Mouse (Mus musculus) monocyte, adult 5-6 weeks (primary cell): ENCODE results near the gene Atp2a2. TPM values are rescaled to one million over a fixed set of nuclear protein-coding genes. Genes with fewer than 3 reads are reported as not detected.
A peak's percentile ranks its signal among the peaks of the same experiment; 100 is the strongest.

ENCODE experiments used
- ATAC-seq: fragments of 153-309, 156-312 bp; replicated peaks from 2 replicates; pipeline ENCODE4 v1.8.0; 2017; ENCODE audit warnings: mild to moderate bottlenecking; ENCODE audit not compliant: low TSS enrichment, insufficient number of reproducible peaks, severe bottlenecking, poor library complexity, low FRiP score
- total RNA-seq: library from RNA; stranded (forward); fragments of 200-1000, 200-491, 200-594 nt; gene quantifications from 3 replicates; pipeline ENCODE4 v1.2.3, GENCODE M21; 2017

The Atp2a2 gene
- total RNA-seq = 84.0 to 111 TPM (median 86.3 TPM) in 3 replicates

GRCm38 (mm10) chr5:122502077-122502941 is at the start of gene Atp2a2:
Gene Atp2a2 (minus strand): TSS chr5:122502225.
- ATAC-seq = peak; percentile 81

GRCm38 (mm10) chr5:122550460-122550859 is 48.4 kb upstream of the Atp2a2 start:
- ATAC-seq = 0 out of 2 replicates have a peak, but pooled peaks have one; percentile 37

- peak; percentile 54 for ATAC-seq
These were observed 46.6 kb upstream of the Atp2a2 start for GRCm38 (mm10) chr5:122548671-122549070.

- ATAC-seq = 0 out of 2 replicates have a peak, but pooled peaks have one; percentile 24
These were observed 45.8 kb upstream of the Atp2a2 start for GRCm38 (mm10) chr5:122547810-122548209.

GRCm38 (mm10) chr5:122547251-122547714 is 45.3 kb upstream of the Atp2a2 start:
- ATAC-seq = peak; percentile 77

GRCm38 (mm10) chr5:122543392-122543791 is 41.4 kb upstream of the Atp2a2 start:
- ATAC-seq = no peak

- ATAC-seq = no peak
These were observed 39.8 kb upstream of the Atp2a2 start for GRCm38 (mm10) chr5:122541871-122542270.

GRCm38 (mm10) chr5:122538077-122538476 is 36.1 kb upstream of the Atp2a2 start:
- no peak for ATAC-seq

GRCm38 (mm10) chr5:122537654-122538053 is 35.6 kb upstream of the Atp2a2 start:
- ATAC-seq = no peak

- no peak for ATAC-seq
These were observed 31.9 kb upstream of the Atp2a2 start for GRCm38 (mm10) chr5:122533884-122534283.

- no peak for ATAC-seq
These were observed 28.0 kb upstream of the Atp2a2 start for GRCm38 (mm10) chr5:122529913-122530604.

GRCm38 (mm10) chr5:122529316-122529715 is 27.3 kb upstream of the Atp2a2 start:
- no peak for ATAC-seq

- no peak for ATAC-seq
These were observed 26.6 kb upstream of the Atp2a2 start for GRCm38 (mm10) chr5:122528591-122528990.

- no peak for ATAC-seq
These were observed 25.7 kb upstream of the Atp2a2 start for GRCm38 (mm10) chr5:122527761-122528160.

- no peak for ATAC-seq
These were observed 25.1 kb upstream of the Atp2a2 start for GRCm38 (mm10) chr5:122526878-122527730.

GRCm38 (mm10) chr5:122526405-122526804 is 24.4 kb upstream of the Atp2a2 start:
- no peak for ATAC-seq

GRCm38 (mm10) chr5:122525238-122525931 is 23.4 kb upstream of the Atp2a2 start:
- ATAC-seq = no peak

- ATAC-seq = no peak
These were observed 22.8 kb upstream of the Atp2a2 start for GRCm38 (mm10) chr5:122524854-122525237.
